Mouse (Mus musculus) lung, postnatal 14 days (tissue): ENCODE measurements around the gene Dync2h1.
"Not testable (repeated sequence)": the region's sequence is repeated elsewhere in the genome, so short reads cannot be mapped to it uniquely, and the experiment has no call there.

Experiments used
- DNase-seq: peaks from one replicate; pipeline ENCODE4 v3.0.0; 2021

Gene Dync2h1

GRCm38 (mm10) chr9:7184172-7184896 lies at the start of gene Dync2h1, which contains the start of gene Dcun1d5:
Gene Dync2h1, minus strand, starts transcription at chr9:7184446.
Gene Dcun1d5, plus strand, starts transcription at chr9:7184520.
- DNase-seq: peak; percentile 96

- DNase-seq: peak; percentile 3
These were observed 37.2 kb upstream of the Dync2h1 start for GRCm38 (mm10) chr9:7221460-7221859.

GRCm38 (mm10) chr9:7221024-7221423 lies 36.8 kb upstream of the Dync2h1 start:
- DNase-seq: peak; percentile 7

- DNase-seq: peak; percentile 26
These were observed 32.0 kb upstream of the Dync2h1 start for GRCm38 (mm10) chr9:7216240-7216639.

- not testable (repeated sequence) for DNase-seq
These were observed 6.4 kb upstream of the Dync2h1 start for GRCm38 (mm10) chr9:7190694-7191093.

- peak; percentile 11 for DNase-seq
These were observed 648 bp upstream of the Dync2h1 start for GRCm38 (mm10) chr9:7184897-7185291.

- DNase-seq: peak; percentile 78
These were observed 7.3 kb downstream of the Dync2h1 start for GRCm38 (mm10) chr9:7176618-7177610.

- no peak for DNase-seq
These were observed 10.5 kb downstream of the Dync2h1 start for GRCm38 (mm10) chr9:7173756-7174155.

- no peak for DNase-seq
These were observed 16.8 kb downstream of the Dync2h1 start for GRCm38 (mm10) chr9:7167339-7167998.

- no peak for DNase-seq
These were observed 23.6 kb downstream of the Dync2h1 start for GRCm38 (mm10) chr9:7160688-7161087.

- DNase-seq: no peak
These were observed 24.5 kb downstream of the Dync2h1 start for GRCm38 (mm10) chr9:7159718-7160117.

GRCm38 (mm10) chr9:7158605-7159004 lies 25.6 kb downstream of the Dync2h1 start:
- no peak for DNase-seq

GRCm38 (mm10) chr9:7154391-7154790 lies 29.9 kb downstream of the Dync2h1 start:
- DNase-seq: no peak

- DNase-seq: no peak
These were observed 61.4 kb downstream of the Dync2h1 start for GRCm38 (mm10) chr9:7122863-7123262.

GRCm38 (mm10) chr9:7110166-7110565 lies 74.1 kb downstream of the Dync2h1 start:
- no peak for DNase-seq

GRCm38 (mm10) chr9:7101361-7101760 lies 82.9 kb downstream of the Dync2h1 start:
- no peak for DNase-seq

GRCm38 (mm10) chr9:7074625-7075024 lies 109.6 kb downstream of the Dync2h1 start:
- no peak for DNase-seq

- DNase-seq: no peak
These were observed 113.4 kb downstream of the Dync2h1 start for GRCm38 (mm10) chr9:7070846-7071245.

GRCm38 (mm10) chr9:7050588-7050987 lies 133.7 kb downstream of the Dync2h1 start:
- DNase-seq: peak; percentile 26

- no peak for DNase-seq
These were observed 141.5 kb downstream of the Dync2h1 start for GRCm38 (mm10) chr9:7042635-7043273.

- no peak for DNase-seq
These were observed 143.0 kb downstream of the Dync2h1 start for GRCm38 (mm10) chr9:7041231-7041630.

GRCm38 (mm10) chr9:7032553-7032952 lies 151.7 kb downstream of the Dync2h1 start:
- no peak for DNase-seq

GRCm38 (mm10) chr9:7015600-7015999 lies 168.6 kb downstream of the Dync2h1 start:
- no peak for DNase-seq
